Mouse (Mus musculus) liver, adult 2 months (tissue): Measurements from ENCODE around the gene Magi2. TPM values are rescaled to one million over a fixed set of nuclear protein-coding genes. Genes with fewer than 3 reads are reported as not detected.
A peak's percentile ranks its signal among the peaks of the same experiment; 100 is the strongest.
"Not testable (repeated sequence)": the region's sequence is repeated elsewhere in the genome, so short reads cannot be mapped to it uniquely, and the experiment has no call there.

Experiments
- DNase-seq: peaks from one replicate; pipeline ENCODE4 v3.0.0-alpha.2; 2011; ENCODE audit warnings: low read depth, low spot score; ENCODE audit errors: extremely low read depth
- H3K27ac ChIP-seq: fragments of 200-500 bp; replicated peaks from 2 replicates; pipeline ENCODE4 v1.5.1; 2012; ENCODE audit warnings: low read depth, mild to moderate bottlenecking, control low read depth, inconsistent platforms, low read length; ENCODE audit not compliant: insufficient read depth
- H3K27me3 ChIP-seq: fragments of 200-500 bp; 2 replicates; pipeline ENCODE4 v1.6.1; 2012; ENCODE audit warnings: mild to moderate bottlenecking, moderate library complexity, low read length, inconsistent platforms; ENCODE audit not compliant: control insufficient read depth, insufficient read depth
- H3K36me3 ChIP-seq: fragments of 200-500 bp; 2 replicates; pipeline ENCODE4 v1.6.1; 2012; ENCODE audit warnings: low read length, inconsistent platforms; ENCODE audit not compliant: control insufficient read depth, insufficient read depth
- H3K4me1 ChIP-seq: fragments of 200-500 bp; 2 replicates; pipeline ENCODE4 v1.6.1; 2011; ENCODE audit warnings: low read length; ENCODE audit not compliant: control insufficient read depth, insufficient read depth
- H3K4me3 ChIP-seq: fragments of 200-500 bp; 2 replicates; pipeline ENCODE4 v1.5.1; 2011; ENCODE audit warnings: low read depth, mild to moderate bottlenecking, control low read depth, low read length, moderate library complexity; ENCODE audit not compliant: insufficient read depth
- H3K79me2 ChIP-seq: fragments of 200-500 bp; 2 replicates; pipeline ENCODE4 v1.6.1; 2012; ENCODE audit warnings: inconsistent platforms, mild to moderate bottlenecking, low read length, moderate library complexity; ENCODE audit not compliant: control insufficient read depth, insufficient read depth
- H3K9ac ChIP-seq: fragments of 200-500 bp; 2 replicates; pipeline ENCODE4 v1.6.1; 2012; ENCODE audit warnings: low read depth, mild to moderate bottlenecking, control low read depth, inconsistent platforms, low read length
- CTCF ChIP-seq: fragments of 200-500 bp; IDR thresholded peaks from 2 replicates; pipeline ENCODE4 v1.5.1; 2011; ENCODE audit warnings: low read depth, low read length, control low read depth
- POLR2A ChIP-seq: fragments of 200-500 bp; IDR thresholded peaks from 2 replicates; pipeline ENCODE4 v1.6.1; 2011; ENCODE audit warnings: low read length, control low read depth; ENCODE audit not compliant: insufficient read depth; ENCODE audit errors: extremely low read depth
- WGBS: fragments of 180-500 bp; shearing (Covaris S2); methylation state at CpG from one replicate; pipeline ENCODE4 v1.1.7; 2018; 5-methylcytosine and 5-hydroxymethylcytosine counted together
- polyA plus RNA-seq: library from polyadenylated mRNA; depleted of rRNA; stranded (reverse); fragments of >200 nt; gene quantifications from 2 replicates; pipeline ENCODE4 v1.2.3, GENCODE M21; 2012
- total RNA-seq: library from RNA; depleted of rRNA; stranded (reverse); fragments of >200 nt; gene quantifications from 2 replicates; pipeline ENCODE4 v1.2.3, GENCODE M21; 2014

The Magi2 gene
- total and polyA plus RNA-seq, 2 experiments: 0.06 to 0.18 TPM

DNA sequence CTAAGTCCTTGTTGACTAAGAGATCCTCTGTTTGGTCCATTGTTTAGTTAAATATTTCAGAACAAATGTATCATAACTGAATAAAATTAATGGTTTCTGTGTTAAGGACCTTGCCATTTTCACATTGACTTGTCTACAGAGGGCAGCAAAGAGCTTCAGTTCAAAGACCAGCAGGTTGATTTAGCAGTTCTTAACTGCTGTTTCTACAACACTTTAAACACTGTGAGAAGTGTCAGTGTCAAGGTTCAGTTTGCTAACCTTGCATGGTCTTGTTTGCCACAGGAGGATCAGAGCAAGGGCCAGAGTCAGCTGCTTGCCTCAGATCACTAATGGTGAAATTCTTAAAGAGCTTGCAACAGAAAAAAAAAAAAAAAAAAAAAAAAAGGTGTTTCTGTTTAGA lies 295.3 kb downstream of the Magi2 start:
- TF ChIP-seq POLR2A (no peak), CTCF (peak; percentile 50; the same call in 1 of the 2 replicates)
- Histone ChIP-seq H3K4me1 (no peaks in the 10 kb centered on the region), H3K27ac (no peak overlapping the region), H3K36me3 (no peaks in the 10 kb centered on the region), H3K9ac (no peak overlapping the region), H3K79me2 (no peaks in the 10 kb centered on the region), H3K27me3 (no peaks in the 10 kb centered on the region), H3K4me3 (no peak overlapping the region)
- DNase-seq: peak; percentile 97

DNA sequence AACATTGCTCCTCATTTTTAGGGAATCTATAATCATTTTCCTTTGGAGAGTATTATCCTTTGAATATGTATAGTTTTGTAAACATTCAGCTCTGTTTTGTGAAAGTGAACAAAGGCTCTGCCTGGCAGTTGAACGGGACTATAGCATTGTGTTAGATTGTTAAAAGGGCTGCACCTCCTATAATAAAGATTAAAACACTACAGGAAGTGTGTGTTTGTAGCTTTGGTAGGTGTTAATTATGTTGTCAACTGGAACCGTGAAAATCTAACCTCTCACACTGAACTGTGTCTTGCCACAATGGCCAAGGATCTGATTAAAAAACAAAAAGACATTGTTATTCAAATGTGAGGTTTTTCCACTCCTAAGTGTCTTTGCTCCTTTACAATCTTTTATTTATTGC lies 312.5 kb downstream of the Magi2 start:
- Histone ChIP-seq H3K4me3 (no peak overlapping the region), H3K36me3 (no peaks in the 10 kb centered on the region), H3K4me1 (no peaks in the 10 kb centered on the region), H3K79me2 (no peaks in the 10 kb centered on the region), H3K27me3 (no peaks in the 10 kb centered on the region), H3K27ac (no peak overlapping the region), H3K9ac (no peak overlapping the region)
- TF ChIP-seq POLR2A (no peak), CTCF (no peak)
- WGBS: 37% methylated on average over 2 of the region's 2 CpGs
- no peak for DNase-seq

DNA sequence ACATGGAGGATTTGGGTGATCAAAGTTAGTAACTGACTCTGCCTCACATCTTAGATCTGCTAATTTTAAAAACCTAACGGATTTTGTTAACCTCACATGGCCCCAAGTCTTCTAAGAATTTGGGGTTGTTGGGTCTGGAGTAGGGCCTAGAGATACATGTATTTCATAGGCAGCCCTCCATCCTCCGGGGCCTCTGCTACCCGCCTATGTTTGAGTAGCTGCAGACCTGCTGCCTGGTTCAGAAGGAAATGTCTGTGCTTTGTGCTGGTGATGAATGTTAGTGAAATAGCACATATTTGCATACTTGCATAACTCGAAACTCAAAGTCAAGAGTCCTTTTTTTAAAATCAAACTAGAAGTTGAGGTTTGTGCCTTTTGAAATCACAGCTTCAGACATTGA lies 319.6 kb downstream of the Magi2 start:
- H3K36me3 ChIP-seq: no peaks in the 10 kb centered on the region
- H3K27me3 ChIP-seq: no peaks in the 10 kb centered on the region
- no peak overlapping the region for H3K27ac ChIP-seq
- TF ChIP-seq POLR2A: no peak
- TF ChIP-seq CTCF: no peak
- H3K79me2 ChIP-seq: no peaks in the 10 kb centered on the region
- no peak for DNase-seq
- no peak overlapping the region for H3K4me3 ChIP-seq
- WGBS: 72% methylated on average over 4 of the region's 4 CpGs
- no peak overlapping the region for H3K9ac ChIP-seq
- H3K4me1 ChIP-seq: no peaks in the 10 kb centered on the region

DNA sequence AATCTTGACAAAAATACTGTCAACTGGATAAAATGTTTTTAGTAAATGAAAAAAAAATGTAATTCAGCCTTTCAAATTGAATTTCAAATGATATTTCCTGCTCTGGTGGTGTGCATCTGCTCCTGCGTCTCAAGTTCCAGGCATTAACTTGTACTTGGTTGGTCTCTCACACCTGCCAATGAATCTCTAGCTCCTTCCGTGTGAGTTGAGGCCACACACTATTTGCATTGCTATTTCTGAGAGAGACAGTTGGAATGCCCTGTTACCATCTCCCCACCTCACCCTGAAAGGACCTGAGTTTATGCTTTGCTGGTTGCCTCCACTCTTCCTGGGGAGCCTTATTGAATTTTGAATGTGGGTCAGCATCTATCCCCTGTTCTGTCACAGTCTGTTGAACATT lies 320.1 kb downstream of the Magi2 start:
- DNase-seq: no peak
- TF ChIP-seq POLR2A (no peak), CTCF (no peak)
- Histone ChIP-seq H3K79me2 (no peaks in the 10 kb centered on the region), H3K4me3 (no peak overlapping the region), H3K36me3 (no peaks in the 10 kb centered on the region), H3K9ac (no peak overlapping the region), H3K4me1 (no peaks in the 10 kb centered on the region), H3K27me3 (no peaks in the 10 kb centered on the region), H3K27ac (no peak overlapping the region)
- 69% methylated on average over 2 of the region's 2 CpGs for WGBS

DNA sequence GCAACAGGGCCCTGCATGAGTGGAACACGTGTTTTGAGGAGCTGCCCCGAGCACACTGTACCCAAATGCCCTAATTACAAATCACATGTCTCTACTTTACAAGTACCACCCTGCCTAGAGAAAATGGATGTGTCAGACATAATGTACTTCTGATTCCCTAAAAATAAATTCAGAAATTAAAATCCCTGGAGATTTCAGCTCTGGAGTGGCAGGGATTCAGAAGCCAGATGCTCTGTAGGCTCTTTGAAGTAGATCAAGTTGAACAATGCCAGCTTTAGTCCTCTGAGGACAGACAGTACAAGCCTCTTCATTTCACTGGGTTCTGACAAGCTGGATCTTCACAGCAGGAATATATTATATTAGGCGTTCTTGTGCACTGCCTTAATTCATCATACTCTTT lies 326.7 kb downstream of the Magi2 start:
- Histone ChIP-seq H3K36me3 (no peaks in the 10 kb centered on the region), H3K27me3 (no peaks in the 10 kb centered on the region), H3K4me1 (no peaks in the 10 kb centered on the region), H3K79me2 (no peaks in the 10 kb centered on the region), H3K4me3 (no peak overlapping the region), H3K9ac (no peak overlapping the region), H3K27ac (no peak overlapping the region)
- 83% methylated on average over 3 of the region's 3 CpGs for WGBS
- DNase-seq: no peak
- TF ChIP-seq CTCF: no peak
- no peak for TF ChIP-seq POLR2A

DNA sequence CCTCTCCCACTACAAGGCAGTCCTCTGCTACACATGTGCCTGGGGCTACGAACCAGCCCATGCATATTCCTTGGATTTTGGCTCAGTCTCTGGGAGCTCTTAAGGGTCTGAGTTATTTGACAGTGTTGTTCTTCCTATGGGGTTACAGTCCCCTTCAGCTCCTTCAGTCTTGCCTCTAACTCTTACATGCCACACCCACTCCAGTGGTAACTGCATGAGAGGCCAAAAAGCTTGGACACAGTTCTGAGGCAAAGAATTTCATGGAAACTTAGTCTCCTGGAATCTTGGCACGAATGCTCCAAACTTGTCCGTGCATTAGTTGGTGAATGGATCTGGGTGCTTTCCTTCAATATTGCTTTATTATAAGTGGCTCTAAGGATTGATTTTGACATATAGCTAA lies 338.8 kb downstream of the Magi2 start:
- Histone ChIP-seq H3K4me3 (no peak overlapping the region), H3K27ac (no peak overlapping the region), H3K79me2 (no peaks in the 10 kb centered on the region), H3K9ac (no peak overlapping the region), H3K4me1 (no peaks in the 10 kb centered on the region), H3K36me3 (no peaks in the 10 kb centered on the region), H3K27me3 (no peaks in the 10 kb centered on the region)
- WGBS: 89% methylated on average over 3 of the region's 3 CpGs
- TF ChIP-seq POLR2A (no peak), CTCF (no peak)
- DNase-seq: no peak

DNA sequence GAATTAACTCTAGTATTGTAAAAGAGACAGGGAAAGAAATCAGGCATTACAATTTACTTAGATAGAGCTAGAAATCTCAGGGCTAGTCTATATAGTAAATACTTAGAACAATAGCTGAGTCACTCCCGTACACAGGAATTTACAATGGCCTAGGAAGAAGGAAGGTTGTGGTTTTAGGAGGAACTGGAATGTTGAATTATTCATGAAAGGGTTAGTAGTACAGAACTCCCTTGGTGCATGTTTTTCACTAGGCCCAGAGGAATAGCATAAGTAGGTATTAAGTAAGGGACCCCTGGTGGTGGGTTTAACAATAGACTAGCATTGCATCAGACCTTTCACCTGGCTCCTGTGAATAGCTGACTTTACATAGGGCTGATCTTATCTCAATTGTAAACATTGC lies 339.3 kb downstream of the Magi2 start:
- not testable (repeated sequence) for H3K4me3 ChIP-seq, DNase-seq, H3K79me2 ChIP-seq, H3K9ac ChIP-seq, H3K27ac ChIP-seq, H3K4me1 ChIP-seq, H3K27me3 ChIP-seq, H3K36me3 ChIP-seq
- 71% methylated on average over 1 of the region's 1 CpGs for WGBS
